Mouse (Mus musculus): ENCODE data around the gene Tmem178.

The Tmem178 gene

GRCm38 (mm10) chr17:81045525-81046150 is 101.2 kb downstream of the Tmem178 start:
- DNase-seq (ENCODE audit: low read depth, low spot score), result no peak

DNA sequence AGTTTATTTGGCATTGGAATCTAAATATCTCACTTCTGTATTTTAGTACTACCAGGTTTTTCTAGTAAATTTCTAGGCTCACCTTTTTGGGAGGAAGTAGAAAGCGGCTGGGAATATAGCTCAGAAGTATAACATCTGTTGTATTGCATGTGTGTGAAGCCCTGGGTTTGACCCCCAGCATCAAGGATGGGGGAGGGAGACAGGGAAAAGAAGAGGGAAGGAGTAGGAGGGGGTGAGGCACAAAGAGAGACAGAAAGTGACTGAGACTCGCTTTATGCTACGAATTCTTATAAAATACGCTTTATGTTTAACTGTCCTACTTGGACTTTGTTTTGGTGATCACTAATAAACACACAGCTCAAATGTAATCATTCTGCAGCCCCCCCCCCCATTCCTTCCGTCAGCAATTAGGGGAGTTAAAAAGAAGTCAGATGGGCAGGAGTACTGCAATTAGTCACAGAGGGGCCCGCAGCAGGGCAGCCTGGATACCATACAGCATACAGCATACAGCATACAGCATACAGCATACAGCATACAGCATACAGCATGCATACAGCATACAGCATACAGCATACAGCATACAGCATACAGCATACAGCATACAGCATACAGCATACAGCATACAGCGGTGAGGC is 103.6 kb downstream of the Tmem178 start:
- no peak for DNase-seq (ENCODE audit: low read depth, low spot score)

Measured in c-Kit-negative CD71-positive TER-119-positive erythroid progenitor cells, embryonic 14.5 days (primary cell).